Mouse (Mus musculus): Measurements from ENCODE around the gene Tmed9. TPM values are rescaled to one million over a fixed set of nuclear protein-coding genes. Genes with fewer than 3 reads are reported as not detected.
"Not testable (repeated sequence)": the region's sequence is repeated elsewhere in the genome, so short reads cannot be mapped to it uniquely, and the experiment has no call there.

Gene Tmed9
- total and polyA plus RNA-seq, 2 experiments from 2014 or later: 62.5 to 101 TPM

- Histone ChIP-seq H3K4me3 (ENCODE audit: low read depth, low read length) (peak within 1 kb of the TSS; percentile 82), H3K27ac (ENCODE audit: low read depth, low read length) (peak within 1 kb of the TSS; percentile 95), H3K4me2 (ENCODE audit: low read depth, low read length, poor library complexity, severe bottlenecking) (peak within 1 kb of the TSS; percentile 73), H3K4me1 (ENCODE audit: insufficient read depth, low read length) (peaks cover 4% of the 10 kb centered on the region; the same call in 1 of the 2 replicates), H3K9me3 (ENCODE audit: low read length) (no peaks in the 10 kb centered on the region), H3K27me3 (ENCODE audit: insufficient read depth, low read length) (no peaks in the 10 kb centered on the region), H3K9ac (replicated peaks; ENCODE audit: low read length, poor library complexity, severe bottlenecking) (peak within 1 kb of the TSS; percentile 81), H3K36me3 (ENCODE audit: insufficient read depth, low read length) (no peaks in the 10 kb centered on the region; the same call in 1 of the 2 replicates)
- ATAC-seq (ENCODE audit: low FRiP score) (peak; percentile 97), DNase-seq (ENCODE audit: low spot score) (peak; percentile 96)
- under 1% methylated on average over 59 of the region's 59 CpGs for WGBS
- TF ChIP-seq CTCF (IDR thresholded peaks at IDR 0.05): peak; percentile 48
Observed at GRCm38 (mm10) chr13:55622649-55623541, 49.4 kb downstream of the Tmed9 start, which contains the start of gene Caml. Caml (plus strand) TSS chr13:55623005.

- TF ChIP-seq CTCF (IDR thresholded peaks at IDR 0.05): peak; percentile 89
- WGBS: 5% methylated on average over 30 of the region's 30 CpGs
- peaks cover 6% of the 10 kb centered on the region; the same call in 1 of the 2 replicates for H3K4me1 ChIP-seq (ENCODE audit: insufficient read depth, low read length)
- peak; percentile 93 for DNase-seq (ENCODE audit: low spot score)
- peak within 1 kb of the TSS; percentile 78 for H3K27ac ChIP-seq (ENCODE audit: low read depth, low read length)
- peak; percentile 90 for ATAC-seq (ENCODE audit: low FRiP score)
- H3K36me3 ChIP-seq (ENCODE audit: insufficient read depth, low read length): peaks cover 21% of the 10 kb centered on the region
- H3K9me3 ChIP-seq (ENCODE audit: low read length): no peaks in the 10 kb centered on the region
- no peaks in the 10 kb centered on the region for H3K27me3 ChIP-seq (ENCODE audit: insufficient read depth, low read length)
- peak within 1 kb of the TSS; percentile 74 for H3K4me2 ChIP-seq (ENCODE audit: low read depth, low read length, poor library complexity, severe bottlenecking)
- H3K9ac ChIP-seq (replicated peaks; ENCODE audit: low read length, poor library complexity, severe bottlenecking): peak within 1 kb of the TSS; percentile 93
- H3K4me3 ChIP-seq (ENCODE audit: low read depth, low read length): peak within 1 kb of the TSS; percentile 98
Observed at GRCm38 (mm10) chr13:55634639-55635127, 61.2 kb downstream of the Tmed9 start, which contains the start of gene Ddx46. Ddx46 (plus strand) TSS chr13:55635027.

- no peaks in the 10 kb centered on the region for H3K9me3 ChIP-seq (ENCODE audit: low read length)
- peak overlapping the region; percentile 98 for H3K4me3 ChIP-seq (ENCODE audit: low read depth, low read length)
- H3K9ac ChIP-seq (replicated peaks; ENCODE audit: low read length, poor library complexity, severe bottlenecking): peak overlapping the region; percentile 93
- DNase-seq (ENCODE audit: low spot score) (no peak), ATAC-seq (ENCODE audit: low FRiP score) (peak; percentile 74)
- peak overlapping the region; percentile 74 for H3K4me2 ChIP-seq (ENCODE audit: low read depth, low read length, poor library complexity, severe bottlenecking)
- peaks cover 21% of the 10 kb centered on the region for H3K36me3 ChIP-seq (ENCODE audit: insufficient read depth, low read length)
- TF ChIP-seq CTCF (IDR thresholded peaks at IDR 0.05): no peak
- WGBS: under 1% methylated on average over 37 of the region's 40 CpGs
- H3K27ac ChIP-seq (ENCODE audit: low read depth, low read length): peak overlapping the region; percentile 78
- no peaks in the 10 kb centered on the region for H3K27me3 ChIP-seq (ENCODE audit: insufficient read depth, low read length)
- H3K4me1 ChIP-seq (ENCODE audit: insufficient read depth, low read length): peaks cover 6% of the 10 kb centered on the region; the same call in 1 of the 2 replicates
Observed at GRCm38 (mm10) chr13:55635146-55635571, 61.6 kb downstream of the Tmed9 start.

- 92% methylated on average over 14 of the region's 14 CpGs for WGBS
- Histone ChIP-seq H3K36me3 (ENCODE audit: insufficient read depth, low read length) (peaks cover 23% of the 10 kb centered on the region), H3K9me3 (ENCODE audit: low read length) (no peaks in the 10 kb centered on the region), H3K9ac (replicated peaks; ENCODE audit: low read length, poor library complexity, severe bottlenecking) (no peak overlapping the region), H3K4me1 (ENCODE audit: insufficient read depth, low read length) (peaks cover 6% of the 10 kb centered on the region; the same call in 1 of the 2 replicates), H3K27ac (ENCODE audit: low read depth, low read length) (no peak overlapping the region), H3K4me3 (ENCODE audit: low read depth, low read length) (no peak overlapping the region), H3K27me3 (ENCODE audit: insufficient read depth, low read length) (no peaks in the 10 kb centered on the region), H3K4me2 (ENCODE audit: low read depth, low read length, poor library complexity, severe bottlenecking) (peak overlapping the region; percentile 74; the same call in 1 of the 2 replicates)
- ATAC-seq (ENCODE audit: low FRiP score) (no peak), DNase-seq (ENCODE audit: low spot score) (no peak)
- no peak for TF ChIP-seq CTCF (IDR thresholded peaks at IDR 0.05)
Observed at GRCm38 (mm10) chr13:55636185-55636983, 62.9 kb downstream of the Tmed9 start.

GRCm38 (mm10) chr13:55640480-55640879 lies 66.9 kb downstream of the Tmed9 start:
- DNase-seq (ENCODE audit: low spot score): peak; percentile 73
- not testable (repeated sequence) for H3K27ac ChIP-seq (ENCODE audit: low read depth, low read length); H3K4me2 ChIP-seq (ENCODE audit: low read depth, low read length, poor library complexity, severe bottlenecking); H3K27me3 ChIP-seq (ENCODE audit: insufficient read depth, low read length); H3K4me1 ChIP-seq (ENCODE audit: insufficient read depth, low read length); H3K4me3 ChIP-seq (ENCODE audit: low read depth, low read length); H3K9ac ChIP-seq (replicated peaks; ENCODE audit: low read length, poor library complexity, severe bottlenecking); H3K9me3 ChIP-seq (ENCODE audit: low read length); ATAC-seq (ENCODE audit: low FRiP score)
- peaks cover 20% of the 10 kb centered on the region for H3K36me3 ChIP-seq (ENCODE audit: insufficient read depth, low read length)
- peak; percentile 84 for TF ChIP-seq CTCF (IDR thresholded peaks at IDR 0.05)
- 54% methylated on average over 8 of the region's 8 CpGs for WGBS
